Mouse (Mus musculus) liver, adult 2 months (tissue): ENCODE results near the gene Rcbtb2.

ENCODE experiments used
- CTCF ChIP-seq: fragments of 200-500 bp; IDR thresholded peaks from 2 replicates; pipeline ENCODE4 v1.5.1; 2011; ENCODE audit warnings: low read depth, low read length, control low read depth
- POLR2A ChIP-seq: fragments of 200-500 bp; IDR thresholded peaks from 2 replicates; pipeline ENCODE4 v1.6.1; 2011; ENCODE audit warnings: low read length, control low read depth; ENCODE audit not compliant: insufficient read depth; ENCODE audit errors: extremely low read depth

- no peak for TF ChIP-seq POLR2A
- TF ChIP-seq CTCF, result no peak
These were observed 21.0 kb downstream of the Rcbtb2 start for GRCm38 (mm10) chr14:73143710-73144420.
